Mouse (Mus musculus): ENCODE data around the gene Cks2. TPM values are rescaled to one million over a fixed set of nuclear protein-coding genes. Genes with fewer than 3 reads are reported as not detected.
A peak's percentile ranks its signal among the peaks of the same experiment; 100 is the strongest.

Cks2 gene
- polyA plus RNA-seq, 1 experiment: 95.1 TPM

GRCm38 (mm10) chr13:51697455-51697854 lies 52.4 kb downstream of the Cks2 start:
- H3K79me2 ChIP-seq (ENCODE audit: control insufficient read depth, insufficient read depth): no peaks in the 10 kb centered on the region
- H3ac ChIP-seq (ENCODE audit: control insufficient read depth, insufficient read length): no peak overlapping the region
- H3K4me3 ChIP-seq: no peak overlapping the region
- TF ChIP-seq TCF12 (IDR thresholded peaks at IDR 0.05; ENCODE audit: insufficient read depth, poor library complexity, severe bottlenecking): no peak
- TF ChIP-seq MYOG (IDR thresholded peaks at IDR 0.05; ENCODE audit: control insufficient read depth in 1 of 3, insufficient read depth in 1 of 3, insufficient read length in 2 of 3, low read depth in 2 of 3): peak in 2 of 3 experiments; percentile 45 to 75
- TF ChIP-seq POLR2A (IDR thresholded peaks at IDR 0.05; ENCODE audit: insufficient read length, low read depth): no peak
- no peak for TF ChIP-seq REST (IDR thresholded peaks at IDR 0.05; ENCODE audit: insufficient read depth, insufficient read length)
- no peak for TF ChIP-seq POLR2AphosphoS2 (IDR thresholded peaks at IDR 0.05; ENCODE audit: insufficient read length, low read depth)
- peak in 1 of 3 experiments; percentile 61 for TF ChIP-seq MYOD1 (IDR thresholded peaks at IDR 0.05; ENCODE audit: control insufficient read depth in 1 of 3, insufficient read length in 2 of 3, low read depth in 2 of 3)
- TF ChIP-seq CEBPB (IDR thresholded peaks at IDR 0.05; ENCODE audit: insufficient read depth, poor library complexity, severe bottlenecking): no peak
- TF ChIP-seq USF1 (IDR thresholded peaks at IDR 0.05; ENCODE audit: low read depth): no peak
- no peak for TF ChIP-seq E2F4 (IDR thresholded peaks at IDR 0.05; ENCODE audit: insufficient read depth)
- H3K4me2 ChIP-seq (ENCODE audit: low read depth): peak overlapping the region; percentile 42
- H3K27me3 ChIP-seq (ENCODE audit: control insufficient read depth, insufficient read depth, insufficient read length): no peaks in the 10 kb centered on the region
- no peaks in the 10 kb centered on the region for H3K36me3 ChIP-seq (ENCODE audit: control insufficient read depth, insufficient read depth)

GRCm38 (mm10) chr13:51697897-51698296 lies 52.9 kb downstream of the Cks2 start:
- Histone ChIP-seq H3ac (ENCODE audit: control insufficient read depth, insufficient read length) (no peak overlapping the region), H3K4me2 (ENCODE audit: low read depth) (peak overlapping the region; percentile 42), H3K36me3 (ENCODE audit: control insufficient read depth, insufficient read depth) (no peaks in the 10 kb centered on the region), H3K79me2 (ENCODE audit: control insufficient read depth, insufficient read depth) (no peaks in the 10 kb centered on the region), H3K4me3 (no peak overlapping the region), H3K27me3 (ENCODE audit: control insufficient read depth, insufficient read depth, insufficient read length) (no peaks in the 10 kb centered on the region)
- TF ChIP-seq MYOD1 (IDR thresholded peaks at IDR 0.05; ENCODE audit: control insufficient read depth in 1 of 3, insufficient read length in 2 of 3, low read depth in 2 of 3): no peak
- TF ChIP-seq TCF3 (IDR thresholded peaks at IDR 0.05; ENCODE audit: insufficient read length, low read depth): no peak
- TF ChIP-seq CEBPB (IDR thresholded peaks at IDR 0.05; ENCODE audit: insufficient read depth, poor library complexity, severe bottlenecking): no peak
- TF ChIP-seq POLR2A (IDR thresholded peaks at IDR 0.05; ENCODE audit: insufficient read length, low read depth): no peak
- no peak for TF ChIP-seq MAX (IDR thresholded peaks at IDR 0.05; ENCODE audit: low read depth)
- TF ChIP-seq POLR2AphosphoS2 (IDR thresholded peaks at IDR 0.05; ENCODE audit: insufficient read length, low read depth): no peak
- no peak for TF ChIP-seq REST (IDR thresholded peaks at IDR 0.05; ENCODE audit: insufficient read depth, insufficient read length)
- TF ChIP-seq MYOG (IDR thresholded peaks at IDR 0.05; ENCODE audit: control insufficient read depth in 1 of 3, insufficient read depth in 1 of 3, insufficient read length in 2 of 3, low read depth in 2 of 3): no peak
- TF ChIP-seq E2F4 (IDR thresholded peaks at IDR 0.05; ENCODE audit: insufficient read depth): no peak
- no peak for TF ChIP-seq SRF (IDR thresholded peaks at IDR 0.05; ENCODE audit: control insufficient read depth, insufficient read length, low read depth)
- no peak for TF ChIP-seq TCF12 (IDR thresholded peaks at IDR 0.05; ENCODE audit: insufficient read depth, poor library complexity, severe bottlenecking)
- TF ChIP-seq USF1 (IDR thresholded peaks at IDR 0.05; ENCODE audit: low read depth): no peak

DNA sequence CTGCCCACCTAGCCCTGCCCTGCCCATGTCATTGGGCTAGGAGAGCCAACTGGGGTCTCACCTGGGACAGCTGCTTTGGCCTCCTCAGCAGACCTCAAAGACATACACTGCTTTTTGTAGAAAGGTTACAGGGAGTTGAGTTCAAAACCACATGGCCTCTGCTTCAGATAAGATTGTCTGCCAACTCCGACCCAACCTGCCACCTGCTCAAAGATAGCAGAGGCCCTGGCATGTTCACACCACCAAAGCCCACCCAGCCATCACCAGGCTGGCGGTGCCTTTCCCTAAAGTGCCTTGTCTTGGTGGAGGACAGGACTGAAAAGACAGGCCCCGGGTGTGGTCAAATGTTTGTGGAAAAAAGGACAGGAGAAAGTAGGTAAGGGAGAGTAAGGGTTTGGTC lies 53.3 kb downstream of the Cks2 start:
- Histone ChIP-seq H3K27me3 (ENCODE audit: control insufficient read depth, insufficient read depth, insufficient read length) (no peaks in the 10 kb centered on the region), H3K4me2 (ENCODE audit: low read depth) (peak overlapping the region; percentile 42), H3K79me2 (ENCODE audit: control insufficient read depth, insufficient read depth) (no peaks in the 10 kb centered on the region), H3K36me3 (ENCODE audit: control insufficient read depth, insufficient read depth) (no peaks in the 10 kb centered on the region), H3ac (ENCODE audit: control insufficient read depth, insufficient read length) (no peak overlapping the region), H3K4me3 (no peak overlapping the region)
- TF ChIP-seq MYOD1 (IDR thresholded peaks at IDR 0.05; ENCODE audit: control insufficient read depth in 1 of 3, insufficient read length in 2 of 3, low read depth in 2 of 3) (peak in 2 of 3 experiments; percentile 9 to 17), MYOG (IDR thresholded peaks at IDR 0.05; ENCODE audit: control insufficient read depth in 1 of 3, insufficient read depth in 1 of 3, insufficient read length in 2 of 3, low read depth in 2 of 3) (peak in 1 of 3 experiments; percentile 76), MAX (IDR thresholded peaks at IDR 0.05; ENCODE audit: low read depth) (no peak), POLR2AphosphoS2 (IDR thresholded peaks at IDR 0.05; ENCODE audit: insufficient read length, low read depth) (no peak), POLR2A (IDR thresholded peaks at IDR 0.05; ENCODE audit: insufficient read length, low read depth) (no peak), TCF12 (IDR thresholded peaks at IDR 0.05; ENCODE audit: insufficient read depth, poor library complexity, severe bottlenecking) (no peak), TCF3 (IDR thresholded peaks at IDR 0.05; ENCODE audit: insufficient read length, low read depth) (no peak), USF1 (IDR thresholded peaks at IDR 0.05; ENCODE audit: low read depth) (no peak), E2F4 (IDR thresholded peaks at IDR 0.05; ENCODE audit: insufficient read depth) (no peak), CEBPB (IDR thresholded peaks at IDR 0.05; ENCODE audit: insufficient read depth, poor library complexity, severe bottlenecking) (no peak), REST (IDR thresholded peaks at IDR 0.05; ENCODE audit: insufficient read depth, insufficient read length) (no peak), SRF (IDR thresholded peaks at IDR 0.05; ENCODE audit: control insufficient read depth, insufficient read length, low read depth) (no peak)

Other genes with a start within 250 kb of the Cks2 start
- 9.7 TPM for gene S1pr3, start 236.6 kb upstream of the Cks2 start, polyA plus RNA-seq (2012; fragmentation: generic; extraction: Trizol)
- 0.17 TPM for gene Shc3, start 75.8 kb upstream of the Cks2 start, polyA plus RNA-seq (2012; fragmentation: generic; extraction: Trizol)
- 8.7 TPM for gene Secisbp2, start 6.5 kb downstream of the Cks2 start, polyA plus RNA-seq (2012; fragmentation: generic; extraction: Trizol)
- gene Sema4d, start 148.5 kb downstream of the Cks2 start, polyA plus RNA-seq (2012; fragmentation: generic; extraction: Trizol): 15.3 TPM
- gene Gadd45g, start 201.4 kb downstream of the Cks2 start, polyA plus RNA-seq (2012; fragmentation: generic; extraction: Trizol): 202 TPM

All from myocyte (in vitro differentiated cells).